Mouse (Mus musculus): ENCODE measurements around the gene Rhox4d.
"Not testable (repeated sequence)": the region's sequence is repeated elsewhere in the genome, so short reads cannot be mapped to it uniquely, and the experiment has no call there.

Rhox4d gene

GRCm38 (mm10) chrX:37514059-37514458, at the start of gene Rhox4d:
TSS of gene Rhox4d (plus strand) at chrX:37514359.
- DNase-seq: not testable (repeated sequence)

GRCm38 (mm10) chrX:37480037-37480436, 34.1 kb upstream of the Rhox4d start, which contains the start of gene Rhox4c:
TSS of gene Rhox4c (plus strand) at chrX:37480337.
- DNase-seq: not testable (repeated sequence)

DNA sequence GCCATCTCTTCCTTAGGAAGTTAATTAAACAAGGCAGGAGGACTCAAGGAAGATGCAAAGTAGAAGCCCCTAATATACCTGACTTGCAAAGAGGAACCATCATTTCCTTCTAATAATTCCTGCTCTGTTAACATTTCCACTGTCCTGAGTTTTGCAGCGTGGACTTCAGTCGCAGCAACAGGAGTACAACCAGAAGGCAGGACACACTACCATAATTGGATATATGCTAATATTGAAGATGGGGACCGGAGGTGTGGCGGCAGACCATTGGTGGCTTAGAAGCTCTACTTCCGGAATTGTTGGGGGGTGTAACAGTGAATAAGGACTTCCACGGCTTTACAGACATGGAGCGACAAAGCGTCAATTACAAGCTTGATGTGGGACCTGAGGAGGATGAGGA, 16.0 kb downstream of the Rhox4d start, which contains the start of gene Rhox2e:
TSS of gene Rhox2e (plus strand) at position 301 of the 400 bp plus-strand sequence.
- not testable (repeated sequence) for DNase-seq

GRCm38 (mm10) chrX:37541719-37542118, 27.6 kb downstream of the Rhox4d start, which contains the start of gene Rhox3e:
TSS of gene Rhox3e (plus strand) at chrX:37542019.
- not testable (repeated sequence) for DNase-seq

- DNase-seq: not testable (repeated sequence)
Observed at GRCm38 (mm10) chrX:37557112-37557511, 43.0 kb downstream of the Rhox4d start, which contains the start of gene Rhox4e. TSS of gene Rhox4e (plus strand) at chrX:37557412.
